ENCODE assay signal across 10 mouse cellular contexts in genomic region chr8:128034127-128034526, GRCm38 (mm10).
A peak's percentile ranks its signal among the peaks of the same experiment; 100 is the strongest.
DNase-seq lines count a peak whose midpoint lies in the region; ATAC-seq lines count a peak whose summit lies in the region.
"Had no signal": no experiment of that assay in that cellular context is flagged by ENCODE, and none has a peak within 500 bp of the region (broad histone marks: within the 10 kb centered on the region; RNA-seq: fewer than 3 reads in every experiment).

No protein-coding gene starts in this region.

- H3K36me3 ChIP-seq in embryonic facial prominence, embryonic 14.5 days (ENCODE audit: control insufficient read depth, insufficient read depth, low read length) = no peaks in the 10 kb centered on the region
- no peaks in the 10 kb centered on the region for H3K36me3 ChIP-seq in embryonic facial prominence, embryonic 10.5 days (replicated peaks)

- no peak for ATAC-seq in embryonic facial prominence, embryonic 14.5 days (ENCODE audit: low read depth)
- no peak for ATAC-seq in megakaryocyte, adult 5-6 weeks (ENCODE audit: poor library complexity, severe bottlenecking)

- 0 out of 2 replicates have a peak, but pooled peaks cover 6% of the 10 kb centered on the region for H3K4me1 ChIP-seq in embryonic facial prominence, embryonic 14.5 days (ENCODE audit: control insufficient read depth, insufficient read depth, low read length)
- no peaks in the 10 kb centered on the region for H3K4me1 ChIP-seq in embryonic facial prominence, embryonic 10.5 days

- H3K27ac ChIP-seq in embryonic facial prominence, embryonic 14.5 days (replicated peaks; ENCODE audit: low read depth, low read length) = no peak overlapping the region
- H3K27ac ChIP-seq in embryonic facial prominence, embryonic 10.5 days (replicated peaks) = no peak overlapping the region

- WGBS in embryonic facial prominence, embryonic 14.5 days = 77% methylated on average over 6 of the region's 6 CpGs
- WGBS in embryonic facial prominence, embryonic 10.5 days = 90% methylated on average over 6 of the region's 6 CpGs

- H3K4me2 ChIP-seq in embryonic facial prominence, embryonic 14.5 days (ENCODE audit: low read depth, low read length) = no peak overlapping the region

- H3K4me3 ChIP-seq in embryonic facial prominence, embryonic 14.5 days (ENCODE audit: low read depth, low read length) = no peak overlapping the region
- H3K4me3 ChIP-seq in embryonic facial prominence, embryonic 10.5 days = no peak overlapping the region

- DNase-seq in embryonic facial prominence, embryonic 14.5 days (ENCODE audit: low spot score) = peak; percentile 33
- DNase-seq in embryonic facial prominence, embryonic 10.5 days (ENCODE audit: low spot score) = no peak
- DNase-seq in retina, postnatal 7 days (ENCODE audit: low read depth, low spot score) = peak; percentile 19
- no peak for DNase-seq in retina, embryonic 14.5 days (ENCODE audit: low spot score)
- DNase-seq in heart, postnatal 4 days = peak; percentile 49
- DNase-seq in frontal cortex, postnatal 14 days (ENCODE audit: low spot score in 2 of 2) = no peak
- DNase-seq in spleen, postnatal 14 days (ENCODE audit: low spot score in 2 of 2) = no peak
- DNase-seq: cerebellum, postnatal 25 days; gastrocnemius, postnatal 10 days had no signal

- no peaks in the 10 kb centered on the region for H3K27me3 ChIP-seq in embryonic facial prominence, embryonic 14.5 days (replicated peaks; ENCODE audit: control insufficient read depth, insufficient read depth, low read length)
- no peaks in the 10 kb centered on the region for H3K27me3 ChIP-seq in embryonic facial prominence, embryonic 10.5 days (replicated peaks; ENCODE audit: low read depth, poor library complexity, severe bottlenecking)

- no peaks in the 10 kb centered on the region for H3K9me3 ChIP-seq in embryonic facial prominence, embryonic 14.5 days (ENCODE audit: control insufficient read depth, low read length)
- no peaks in the 10 kb centered on the region for H3K9me3 ChIP-seq in embryonic facial prominence, embryonic 10.5 days

- no peak overlapping the region for H3K9ac ChIP-seq in embryonic facial prominence, embryonic 14.5 days (ENCODE audit: low read depth, low read length)

Comparison
In these comparisons a context has a peak if more than half of its experiments do, and no peak if none do; other contexts are left out.
1. DNase-seq: peak in embryonic facial prominence, embryonic 14.5 days (single experiment), retina, postnatal 7 days (single experiment) and heart, postnatal 4 days (single experiment); none in embryonic facial prominence, embryonic 10.5 days (single experiment), retina, embryonic 14.5 days (single experiment), frontal cortex, postnatal 14 days (0 of 2) and spleen, postnatal 14 days (0 of 2).